In genomic region chr9:80145992-80146587, GRCm38 (mm10) we compare ENCODE assay signal across 20 mouse cellular contexts. TPM values are rescaled to one million over a fixed set of nuclear protein-coding genes. Genes with fewer than 3 reads are reported as not detected.
DNase-seq lines count a peak whose midpoint lies in the region; ATAC-seq and TF ChIP-seq lines count a peak whose summit lies in the region.
"Had no signal": no experiment of that assay in that cellular context is flagged by ENCODE, and none has a peak within 500 bp of the region (broad histone marks: within the 10 kb centered on the region; RNA-seq: fewer than 3 reads in every experiment).

No protein-coding gene starts in this region.

- H3K9me3 ChIP-seq in heart, embryonic 10.5 days: no peaks in the 10 kb centered on the region
- H3K9me3 ChIP-seq in embryonic facial prominence, embryonic 11.5 days (replicated peaks; ENCODE audit: control insufficient read depth, low read length): no peaks in the 10 kb centered on the region
- H3K9me3 ChIP-seq: limb, embryonic 13.5 days; liver, embryonic 15.5 days; neural tube, embryonic 12.5 days had no signal

- 0 out of 2 replicates have a peak overlapping the region, but pooled peaks have one; percentile 22 for H3K27ac ChIP-seq in heart, embryonic 10.5 days
- H3K27ac ChIP-seq in kidney, adult 2 months (ENCODE audit: insufficient read depth, low read depth, low read length): no peak overlapping the region
- no peak overlapping the region for H3K27ac ChIP-seq in embryonic facial prominence, embryonic 11.5 days (replicated peaks; ENCODE audit: low read depth, low read length)
- H3K27ac ChIP-seq in cerebellum, adult 2 months (ENCODE audit: insufficient read depth, low read length): no peak overlapping the region
- H3K27ac ChIP-seq: hindbrain, postnatal 0 days; limb, embryonic 13.5 days; liver, embryonic 15.5 days; neural tube, embryonic 12.5 days had no signal

- no peak for TF ChIP-seq POLR2A in kidney, adult 2 months (IDR thresholded peaks at IDR 0.05; ENCODE audit: low read depth, low read length)
- no peak for TF ChIP-seq POLR2A in cerebellum, adult 2 months (IDR thresholded peaks at IDR 0.05; ENCODE audit: borderline replicate concordance, insufficient read depth, low read length)

- peaks cover 44% of the 10 kb centered on the region for H3K36me3 ChIP-seq in heart, embryonic 10.5 days
- H3K36me3 ChIP-seq in kidney, adult 2 months (ENCODE audit: control insufficient read depth, insufficient read depth, low read length): peaks cover 5% of the 10 kb centered on the region
- H3K36me3 ChIP-seq in embryonic facial prominence, embryonic 11.5 days (replicated peaks; ENCODE audit: control insufficient read depth, insufficient read depth, low read depth, low read length): peaks cover 3% of the 10 kb centered on the region

- ATAC-seq in embryonic facial prominence, embryonic 11.5 days (replicated peaks; ENCODE audit: insufficient number of reproducible peaks, low FRiP score, low TSS enrichment, low read depth): no peak
- ATAC-seq: activated CD4-positive, CD25-positive, alpha-beta regulatory T cell, adult 4 months; forebrain, embryonic 14.5 days; hindbrain, postnatal 0 days had no signal

- DNase-seq in heart, embryonic 10.5 days (ENCODE audit: low spot score): no peak
- DNase-seq in heart, adult 8-10 months (ENCODE audit: low spot score): no peak
- DNase-seq in kidney, adult 2 months: peak; percentile 43
- DNase-seq in kidney, adult 8-10 months: no peak
- DNase-seq in embryonic facial prominence, embryonic 11.5 days (ENCODE audit: low spot score): peak; percentile 64
- DNase-seq in kidney, postnatal 14 days: peak; percentile 34
- DNase-seq in MN1 (ENCODE audit: low spot score): no peak
- no peak for DNase-seq in cerebellum, adult 2 months
- DNase-seq: adrenal gland, postnatal 14 days; cerebellum, adult 18-20 months; lung, postnatal 14 days; spleen, adult 18-20 months; thymus, adult 18-20 months had no signal

- no peak overlapping the region for H3K4me3 ChIP-seq in heart, embryonic 10.5 days
- no peak overlapping the region for H3K4me3 ChIP-seq in kidney, adult 2 months (ENCODE audit: insufficient read depth, low read depth, low read length)
- H3K4me3 ChIP-seq in embryonic facial prominence, embryonic 11.5 days (ENCODE audit: low read depth, low read length): no peak overlapping the region
- no peak overlapping the region for H3K4me3 ChIP-seq in cerebellum, adult 2 months (replicated peaks; ENCODE audit: insufficient read depth, low read depth, low read length)
- H3K4me3 ChIP-seq: erythroblast, embryonic 14.5 days; limb, embryonic 13.5 days; liver, embryonic 15.5 days; neural tube, embryonic 12.5 days had no signal

- peaks cover 6% of the 10 kb centered on the region; the same call in 1 of the 2 replicates for H3K4me1 ChIP-seq in heart, embryonic 10.5 days
- no peaks in the 10 kb centered on the region; the same call in 1 of the 2 replicates for H3K4me1 ChIP-seq in kidney, adult 2 months (ENCODE audit: control insufficient read depth, insufficient read depth, low read length)
- H3K4me1 ChIP-seq in embryonic facial prominence, embryonic 11.5 days (ENCODE audit: control insufficient read depth, insufficient read depth, low read length): no peaks in the 10 kb centered on the region
- H3K4me1 ChIP-seq in cerebellum, adult 2 months (ENCODE audit: control insufficient read depth, insufficient read depth, low read length): no peaks in the 10 kb centered on the region
- H3K4me1 ChIP-seq: limb, embryonic 13.5 days; liver, embryonic 15.5 days; neural tube, embryonic 12.5 days had no signal

- no peak for TF ChIP-seq CTCF in kidney, adult 2 months (conservative IDR thresholded peaks at IDR 0.05; ENCODE audit: insufficient read depth, insufficient read length, low read depth, low read length)
- TF ChIP-seq CTCF in cerebellum, adult 2 months (IDR thresholded peaks at IDR 0.05; ENCODE audit: borderline replicate concordance, insufficient read depth, low read depth, low read length): no peak

- WGBS in heart, embryonic 10.5 days: 48% methylated on average over 10 of the region's 10 CpGs
- WGBS in kidney, adult 2 months: 43% methylated on average over 10 of the region's 10 CpGs
- WGBS in embryonic facial prominence, embryonic 11.5 days: 38% methylated on average over 10 of the region's 10 CpGs
- 88% methylated on average over 10 of the region's 10 CpGs for WGBS in cerebellum, adult 2 months

- no peak overlapping the region for H3K9ac ChIP-seq in embryonic facial prominence, embryonic 11.5 days (replicated peaks; ENCODE audit: low read length)
- H3K9ac ChIP-seq: limb, embryonic 13.5 days; liver, embryonic 15.5 days; neural tube, embryonic 12.5 days had no signal

- H3K4me2 ChIP-seq in embryonic facial prominence, embryonic 11.5 days (ENCODE audit: low read depth, low read length): no peak overlapping the region
- H3K4me2 ChIP-seq: limb, embryonic 13.5 days; liver, embryonic 15.5 days; neural tube, embryonic 12.5 days had no signal

- no peaks in the 10 kb centered on the region for H3K27me3 ChIP-seq in heart, embryonic 10.5 days (ENCODE audit: insufficient read depth, poor library complexity, severe bottlenecking)
- no peaks in the 10 kb centered on the region for H3K27me3 ChIP-seq in kidney, adult 2 months (replicated peaks; ENCODE audit: control insufficient read depth, insufficient read depth, low read length)
- no peaks in the 10 kb centered on the region for H3K27me3 ChIP-seq in embryonic facial prominence, embryonic 11.5 days (ENCODE audit: control insufficient read depth, insufficient read depth, low read length)
- no peaks in the 10 kb centered on the region for H3K27me3 ChIP-seq in cerebellum, adult 2 months (ENCODE audit: control insufficient read depth, insufficient read depth, low read length)
- H3K27me3 ChIP-seq: limb, embryonic 13.5 days; liver, embryonic 15.5 days; neural tube, embryonic 12.5 days had no signal

RNA-seq across cellular contexts. Expression of gene Myo6, which starts 18.7 kb away (rescaled TPM):
- polyA plus RNA-seq in heart, embryonic 10.5 days (2016; fragmentation: Nextera tagmentation; extraction: Ambion mirVana): 9.8 and 15.1 TPM in 2 replicates
- 10 to 100 TPM; 10.2 to 14.1 (median 12.1) TPM for total RNA-seq in heart, adult 8-10 months (2022)
- 75.7 and 76.4 TPM in 2 replicates for polyA plus RNA-seq in kidney, adult 2 months (2012; rRNA removed)
- polyA plus RNA-seq in embryonic facial prominence, embryonic 11.5 days (2014; fragmentation: Nextera tagmentation; extraction: Ambion mirVana): 12.1 and 15.2 TPM in 2 replicates
- polyA plus RNA-seq in cerebellum, adult 2 months (2012; rRNA removed): 55.9 and 61.9 TPM in 2 replicates

Comparison
In these comparisons a context has a peak if more than half of its experiments do, and no peak if none do; other contexts are left out.
1. DNase-seq: peak in kidney, adult 2 months (single experiment), embryonic facial prominence, embryonic 11.5 days (single experiment) and kidney, postnatal 14 days (single experiment); none in heart, embryonic 10.5 days (single experiment), heart, adult 8-10 months (single experiment), kidney, adult 8-10 months (0 of 2), MN1 (single experiment) and cerebellum, adult 2 months (0 of 2).